Mouse (Mus musculus) lung, adult 2 months (tissue): ENCODE data around the gene Ctsc.

Source experiments
- CTCF ChIP-seq: fragments of 200-500 bp; IDR thresholded peaks from 2 replicates; pipeline ENCODE4 v1.5.1; 2011; ENCODE audit warnings: mild to moderate bottlenecking, low read length, control low read depth; ENCODE audit not compliant: insufficient read depth
- POLR2A ChIP-seq: fragments of 200-500 bp; IDR thresholded peaks from 2 replicates; pipeline ENCODE4 v1.6.1; 2011; ENCODE audit warnings: low read depth, mild to moderate bottlenecking, control low read depth, low read length, borderline replicate concordance; ENCODE audit errors: extremely low read depth

GRCm38 (mm10) chr7:88316408-88316807, 38.5 kb downstream of the Ctsc start:
- TF ChIP-seq POLR2A (no peak), CTCF (no peak)
